Mouse (Mus musculus): Measurements from ENCODE around the gene Gm39566.

Gene Gm39566

DNA sequence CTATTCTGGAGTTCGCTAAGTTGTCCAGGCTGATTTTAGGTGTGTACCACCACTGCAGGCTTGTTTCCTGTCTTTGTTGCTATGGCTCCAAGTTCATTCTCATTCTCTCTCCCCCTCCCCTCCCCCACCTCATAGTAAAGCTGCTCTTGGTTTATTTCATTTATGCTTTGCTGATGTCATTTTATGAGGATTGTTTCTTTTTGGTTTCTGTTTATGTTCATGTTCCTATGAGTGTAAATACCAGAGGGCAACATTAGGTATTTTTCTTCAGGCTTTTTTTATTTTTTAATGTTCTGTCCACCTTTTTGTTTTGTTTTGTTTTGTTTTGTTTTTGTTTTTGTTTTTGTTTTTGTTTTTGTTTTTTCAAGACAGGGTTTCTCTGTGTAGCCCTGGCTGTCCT, 53.2 kb downstream of the Gm39566 start, which contains the start of gene Slc35g3:
Slc35g3 (minus strand) TSS at position 101 of the 400 bp plus-strand sequence.
- in situ Hi-C loops (cut with MseI, MboI) = no loop called here
